Mouse (Mus musculus): Measurements from ENCODE around the gene Wwp2.

GRCm38 (mm10) chr8:107401866-107402265, 34.3 kb upstream of the Wwp2 start:
- TF ChIP-seq CTCF (IDR thresholded peaks at IDR 0.05; ENCODE audit: insufficient read depth, low read length): no peak
- no peak for TF ChIP-seq POLR2A (IDR thresholded peaks at IDR 0.05; ENCODE audit: borderline replicate concordance, extremely low read depth, low read depth, low read length)

Measured in lung, adult 2 months (tissue).